Mouse (Mus musculus) central nervous system, embryonic 18 days (tissue): ENCODE results near the gene Smr2. TPM values are rescaled to one million over a fixed set of nuclear protein-coding genes. Genes with fewer than 3 reads are reported as not detected.

Experiments used
- polyA plus RNA-seq: library from polyadenylated mRNA; depleted of rRNA; stranded (reverse); fragments of >200 nt; gene quantifications from 2 replicates; pipeline ENCODE4 v1.2.3, GENCODE M21; 2012; rRNA removed

The Smr2 gene
- not detected in 2 replicates for polyA plus RNA-seq

GRCm38 (mm10) chr5:88086256-88086655 lies at the start of gene Smr2:
Gene Smr2 (plus strand): TSS chr5:88086556.

GRCm38 (mm10) chr5:88111430-88111829 lies 25.1 kb downstream of the Smr2 start, which contains the start of gene Gm11116:
Gene Gm11116 (minus strand): TSS chr5:88111530.

GRCm38 (mm10) chr5:88153999-88154398 lies 67.6 kb downstream of the Smr2 start, which contains the start of gene Gm11115:
Gene Gm11115 (minus strand): TSS chr5:88154099.

Other genes with a start within 250 kb of the Smr2 start
- not detected in 2 replicates for gene Odam, start 201.5 kb upstream of the Smr2 start, polyA plus RNA-seq
- not detected in 2 replicates for gene Csn3, start 161.0 kb upstream of the Smr2 start, polyA plus RNA-seq
- gene 2310003L06Rik, start 117.1 kb upstream of the Smr2 start, polyA plus RNA-seq = not detected in 2 replicates
- 0.15 TPM in 1 of 2 replicates, not detected in the other for gene Gm28434, start 117.0 kb upstream of the Smr2 start, polyA plus RNA-seq
- gene Cabs1, start 107.1 kb upstream of the Smr2 start, polyA plus RNA-seq = 0.03 and 0.05 TPM in 2 replicates
- 0.16 and 0.19 TPM in 2 replicates for gene Smr3a, start 84.0 kb upstream of the Smr2 start, polyA plus RNA-seq
- not detected in 2 replicates for gene Gm11116, start 25.0 kb downstream of the Smr2 start, polyA plus RNA-seq
- gene Gm11115, start 67.5 kb downstream of the Smr2 start, polyA plus RNA-seq = not detected in 2 replicates
- not detected in 2 replicates for gene Gm7714, start 182.4 kb downstream of the Smr2 start, polyA plus RNA-seq
- gene Prol1, start 230.8 kb downstream of the Smr2 start, polyA plus RNA-seq = not detected in 2 replicates